Mouse (Mus musculus) liver, embryonic 13.5 days (tissue): ENCODE measurements at regions not wholly inside any gene's neighbourhood (a gene's known extent, or its start where the extent isn't known, plus 50 kb on each side); places are given as distances from the start of the nearest gene placed in this dataset.

Source experiments
- ATAC-seq: fragments of 200-750 bp; cut with Nextera tagmentation; 2 replicates; pipeline ENCODE4 v1.8.0; 2017; ENCODE audit warnings: low read depth, mild to moderate bottlenecking, moderate number of reproducible peaks, moderate library complexity
- DNase-seq: peaks from one replicate; pipeline ENCODE4 v3.0.0; 2022
- H3K27ac ChIP-seq: fragments of 300-500 bp; sonication (generic); 2 replicates; pipeline ENCODE4 v1.5.1; 2015; ENCODE audit warnings: moderate library complexity, mild to moderate bottlenecking, inconsistent platforms
- H3K27me3 ChIP-seq: fragments of 300-500 bp; sonication (generic); 2 replicates; pipeline ENCODE4 v1.6.1; 2015; ENCODE audit warnings: mild to moderate bottlenecking, inconsistent platforms
- H3K36me3 ChIP-seq: fragments of 300-500 bp; sonication (generic); 2 replicates; pipeline ENCODE4 v1.6.1; 2015; ENCODE audit warnings: mild to moderate bottlenecking, inconsistent platforms
- H3K4me1 ChIP-seq: fragments of 300-500 bp; sonication (generic); replicated peaks from 2 replicates; pipeline ENCODE4 v1.6.1; 2015; ENCODE audit warnings: inconsistent platforms
- H3K4me2 ChIP-seq: fragments of 300-500 bp; sonication (generic); 2 replicates; pipeline ENCODE4 v1.6.1; 2015; ENCODE audit warnings: inconsistent platforms, mild to moderate bottlenecking, moderate library complexity
- H3K4me3 ChIP-seq: fragments of 300-500 bp; sonication (generic); replicated peaks from 2 replicates; pipeline ENCODE4 v1.5.1; 2015; ENCODE audit warnings: mild to moderate bottlenecking, inconsistent platforms
- H3K9ac ChIP-seq: fragments of 300-500 bp; sonication (generic); 2 replicates; pipeline ENCODE4 v1.6.1; 2015; ENCODE audit warnings: mild to moderate bottlenecking, inconsistent platforms
- H3K9me3 ChIP-seq: fragments of 300-500 bp; sonication (generic); replicated peaks from 2 replicates; pipeline ENCODE4 v1.6.1; 2016; ENCODE audit warnings: inconsistent platforms
- WGBS: fragments of 180-500 bp; shearing (Covaris S2); methylation state at CpG from one replicate; pipeline ENCODE4 v1.1.7; 2015; ENCODE audit not compliant: insufficient replicate concordance; 5-methylcytosine and 5-hydroxymethylcytosine counted together

- Histone ChIP-seq H3K36me3 (no peaks in the 10 kb centered on the region), H3K27ac (no peak overlapping the region), H3K27me3 (peaks cover 92% of the 10 kb centered on the region), H3K9me3 (no peaks in the 10 kb centered on the region), H3K4me3 (no peak overlapping the region), H3K4me1 (no peaks in the 10 kb centered on the region), H3K4me2 (no peak overlapping the region), H3K9ac (no peak overlapping the region)
- DNase-seq = no peak
- 10% methylated on average over 4 of the region's 4 CpGs for WGBS
- ATAC-seq = no peak
These were observed 55.4 kb downstream of the Uncx start for GRCm38 (mm10) chr5:139598715-139599114.

- Histone ChIP-seq H3K4me3 (no peak overlapping the region), H3K9me3 (no peaks in the 10 kb centered on the region), H3K4me1 (no peaks in the 10 kb centered on the region), H3K9ac (no peak overlapping the region), H3K4me2 (no peak overlapping the region), H3K27ac (no peak overlapping the region), H3K36me3 (no peaks in the 10 kb centered on the region), H3K27me3 (peaks cover 92% of the 10 kb centered on the region)
- WGBS = 5% methylated on average over 25 of the region's 25 CpGs
- ATAC-seq (no peak), DNase-seq (no peak)
These were observed 56.1 kb downstream of the Uncx start for GRCm38 (mm10) chr5:139599191-139599937.

- H3K27me3 ChIP-seq = peaks cover 87% of the 10 kb centered on the region
- H3K4me3 ChIP-seq = no peak overlapping the region
- no peaks in the 10 kb centered on the region for H3K36me3 ChIP-seq
- WGBS = 4% methylated on average over 15 of the region's 15 CpGs
- ATAC-seq (no peak), DNase-seq (no peak)
- no peaks in the 10 kb centered on the region for H3K4me1 ChIP-seq
- H3K4me2 ChIP-seq = no peak overlapping the region
- no peaks in the 10 kb centered on the region for H3K9me3 ChIP-seq
- H3K9ac ChIP-seq = no peak overlapping the region
- no peak overlapping the region for H3K27ac ChIP-seq
These were observed 56.9 kb downstream of the Uncx start for GRCm38 (mm10) chr5:139600213-139600612.

- no peaks in the 10 kb centered on the region for H3K36me3 ChIP-seq
- 47% methylated on average over 4 of the region's 4 CpGs for WGBS
These were observed 59.6 kb downstream of the Uncx start for GRCm38 (mm10) chr5:139602860-139603259.

GRCm38 (mm10) chr5:139603535-139603934 is 60.2 kb downstream of the Uncx start:
- H3K27me3 ChIP-seq = peaks cover 67% of the 10 kb centered on the region
- WGBS = 16% methylated on average over 4 of the region's 4 CpGs

More at GRCm38 (mm10) chr5:139602860-139603259, 59.6 kb downstream of the Uncx start:
- no peak overlapping the region for H3K27ac ChIP-seq
- ATAC-seq (no peak), DNase-seq (no peak)
- H3K9ac ChIP-seq = no peak overlapping the region
- peaks cover 73% of the 10 kb centered on the region for H3K27me3 ChIP-seq
- H3K4me2 ChIP-seq = no peak overlapping the region
- H3K4me3 ChIP-seq = no peak overlapping the region
- H3K9me3 ChIP-seq = no peaks in the 10 kb centered on the region
- no peaks in the 10 kb centered on the region for H3K4me1 ChIP-seq

GRCm38 (mm10) chr5:139604327-139604726 is 61.0 kb downstream of the Uncx start:
- Histone ChIP-seq H3K27me3 (peaks cover 59% of the 10 kb centered on the region), H3K9me3 (no peaks in the 10 kb centered on the region), H3K9ac (no peak overlapping the region), H3K4me1 (no peaks in the 10 kb centered on the region), H3K36me3 (no peaks in the 10 kb centered on the region), H3K27ac (no peak overlapping the region), H3K4me3 (no peak overlapping the region), H3K4me2 (no peak overlapping the region)
- no peak for ATAC-seq
- WGBS = 43% methylated on average over 4 of the region's 4 CpGs
- DNase-seq = no peak

More at GRCm38 (mm10) chr5:139603535-139603934, 60.2 kb downstream of the Uncx start:
- H3K4me1 ChIP-seq = no peaks in the 10 kb centered on the region
- ATAC-seq = no peak
- no peak overlapping the region for H3K9ac ChIP-seq
- no peak overlapping the region for H3K4me3 ChIP-seq
- no peaks in the 10 kb centered on the region for H3K9me3 ChIP-seq
- no peak for DNase-seq
- H3K36me3 ChIP-seq = no peaks in the 10 kb centered on the region
- H3K27ac ChIP-seq = no peak overlapping the region
- no peak overlapping the region for H3K4me2 ChIP-seq

GRCm38 (mm10) chr5:139610610-139611520 is 67.6 kb downstream of the Uncx start:
- H3K4me2 ChIP-seq = no peak overlapping the region
- no peak overlapping the region for H3K27ac ChIP-seq
- DNase-seq (no peak), ATAC-seq (no peak)
- H3K36me3 ChIP-seq = no peaks in the 10 kb centered on the region
- H3K9me3 ChIP-seq = no peaks in the 10 kb centered on the region
- H3K4me3 ChIP-seq = no peak overlapping the region
- no peak overlapping the region for H3K9ac ChIP-seq
- H3K27me3 ChIP-seq = 0 out of 2 replicates have a peak, but pooled peaks cover 1% of the 10 kb centered on the region
- 68% methylated on average over 28 of the region's 28 CpGs for WGBS
- no peaks in the 10 kb centered on the region for H3K4me1 ChIP-seq

- H3K9me3 ChIP-seq = no peaks in the 10 kb centered on the region
- no peak for ATAC-seq
- H3K27me3 ChIP-seq = no peaks in the 10 kb centered on the region
- no peak overlapping the region for H3K27ac ChIP-seq
- no peak overlapping the region for H3K4me2 ChIP-seq
- H3K4me1 ChIP-seq = no peaks in the 10 kb centered on the region
- no peak for DNase-seq
- no peak overlapping the region for H3K4me3 ChIP-seq
- WGBS = 55% methylated on average over 5 of the region's 5 CpGs
- no peaks in the 10 kb centered on the region for H3K36me3 ChIP-seq
- H3K9ac ChIP-seq = no peak overlapping the region
These were observed 68.9 kb downstream of the Uncx start for GRCm38 (mm10) chr5:139612224-139612623.

GRCm38 (mm10) chr5:139612676-139613075 is 69.4 kb downstream of the Uncx start:
- Histone ChIP-seq H3K27me3 (no peaks in the 10 kb centered on the region), H3K36me3 (no peaks in the 10 kb centered on the region), H3K9ac (no peak overlapping the region), H3K4me2 (no peak overlapping the region), H3K9me3 (no peaks in the 10 kb centered on the region), H3K27ac (no peak overlapping the region), H3K4me1 (no peaks in the 10 kb centered on the region), H3K4me3 (no peak overlapping the region)
- DNase-seq (no peak), ATAC-seq (no peak)
- WGBS = 49% methylated on average over 6 of the region's 6 CpGs

- H3K4me1 ChIP-seq = no peaks in the 10 kb centered on the region
- H3K4me2 ChIP-seq = no peak overlapping the region
- 68% methylated on average over 5 of the region's 5 CpGs for WGBS
- no peak for ATAC-seq
- H3K9me3 ChIP-seq = no peaks in the 10 kb centered on the region
- H3K27me3 ChIP-seq = peaks cover 5% of the 10 kb centered on the region; the same call in 1 of the 2 replicates
- no peak overlapping the region for H3K4me3 ChIP-seq
- no peak overlapping the region for H3K27ac ChIP-seq
- no peaks in the 10 kb centered on the region for H3K36me3 ChIP-seq
- no peak for DNase-seq
- no peak overlapping the region for H3K9ac ChIP-seq
These were observed 70.3 kb downstream of the Uncx start for GRCm38 (mm10) chr5:139613601-139614000.

GRCm38 (mm10) chr5:139619301-139620161 is 76.2 kb downstream of the Uncx start:
- H3K27ac ChIP-seq = no peak overlapping the region
- H3K9ac ChIP-seq = no peak overlapping the region
- 42% methylated on average over 36 of the region's 36 CpGs for WGBS
- H3K4me1 ChIP-seq = no peaks in the 10 kb centered on the region
- ATAC-seq = no peak
- H3K27me3 ChIP-seq = peaks cover 19% of the 10 kb centered on the region
- no peak overlapping the region for H3K4me2 ChIP-seq
- DNase-seq = no peak
- H3K4me3 ChIP-seq = no peak overlapping the region
- no peaks in the 10 kb centered on the region for H3K9me3 ChIP-seq
- H3K36me3 ChIP-seq = no peaks in the 10 kb centered on the region
